Comparison of ENCODE assay signal across 25 mouse cellular contexts in genomic region chr13:3752334-3752733, GRCm38 (mm10). TPM values are rescaled to one million over a fixed set of nuclear protein-coding genes. Genes with fewer than 3 reads are reported as not detected.
"Had no signal": no experiment of that assay in that cellular context is flagged by ENCODE, and none has a peak within 500 bp of the region (broad histone marks: within the 10 kb centered on the region; RNA-seq: fewer than 3 reads in every experiment).

No protein-coding gene starts in this region.

- H3K9me3 ChIP-seq: midbrain, embryonic 10.5 days; midbrain, embryonic 12.5 days; neural tube, embryonic 13.5 days; neural tube, embryonic 15.5 days; stomach, embryonic 15.5 days had no signal

- H3K4me3 ChIP-seq: midbrain, embryonic 10.5 days; midbrain, embryonic 12.5 days; myocyte; neural tube, embryonic 13.5 days; neural tube, embryonic 15.5 days; stomach, embryonic 15.5 days had no signal

- H3K4me1 ChIP-seq: midbrain, embryonic 12.5 days; neural tube, embryonic 13.5 days; neural tube, embryonic 15.5 days had no signal

- DNase-seq: lung, adult 18-20 months; lung, postnatal 14 days; lung, postnatal 36 days; midbrain, embryonic 14.5 days; retina, postnatal 1 day; right cerebral cortex, adult 18-20 months; right cerebral cortex, postnatal 25 days; right cerebral cortex, postnatal 4 days; thymus, adult 2 months; thymus, postnatal 25 days; thymus, postnatal 4 days had no signal

- H3K9ac ChIP-seq: liver, embryonic 14.5 days; midbrain, embryonic 12.5 days; neural tube, embryonic 13.5 days; neural tube, embryonic 15.5 days; stomach, embryonic 15.5 days had no signal

- H3K27ac ChIP-seq: liver, embryonic 14.5 days; midbrain, embryonic 10.5 days; midbrain, embryonic 12.5 days; neural tube, embryonic 13.5 days; neural tube, embryonic 15.5 days; stomach, embryonic 15.5 days; stomach, postnatal 0 days had no signal

- H3K36me3 ChIP-seq: midbrain, embryonic 10.5 days; midbrain, embryonic 12.5 days; neural tube, embryonic 13.5 days; neural tube, embryonic 15.5 days; stomach, embryonic 15.5 days had no signal

- H3K4me2 ChIP-seq: midbrain, embryonic 12.5 days; neural tube, embryonic 13.5 days; neural tube, embryonic 15.5 days; stomach, embryonic 15.5 days had no signal

- ATAC-seq: lung, postnatal 0 days; midbrain, embryonic 16.5 days had no signal

- H3K27me3 ChIP-seq: midbrain, embryonic 12.5 days; neural tube, embryonic 13.5 days; neural tube, embryonic 15.5 days; stomach, embryonic 15.5 days had no signal

RNA-seq across cellular contexts. Expression of gene Calml3, which starts 51.8 kb away (rescaled TPM):
- total RNA-seq: megakaryocyte, adult 5-6 weeks; megakaryocyte-erythroid progenitor cell, adult 5-6 weeks had no signal
- polyA plus RNA-seq: liver, embryonic 14.5 days; liver, embryonic 16.5 days; midbrain, embryonic 10.5 days; midbrain, embryonic 12.5 days; midbrain, embryonic 14.5 days; midbrain, embryonic 16.5 days; neural tube, embryonic 11.5 days; neural tube, embryonic 13.5 days; neural tube, embryonic 15.5 days had no signal
